ENCODE assay signal across 19 mouse cellular contexts in the genomic region with DNA sequence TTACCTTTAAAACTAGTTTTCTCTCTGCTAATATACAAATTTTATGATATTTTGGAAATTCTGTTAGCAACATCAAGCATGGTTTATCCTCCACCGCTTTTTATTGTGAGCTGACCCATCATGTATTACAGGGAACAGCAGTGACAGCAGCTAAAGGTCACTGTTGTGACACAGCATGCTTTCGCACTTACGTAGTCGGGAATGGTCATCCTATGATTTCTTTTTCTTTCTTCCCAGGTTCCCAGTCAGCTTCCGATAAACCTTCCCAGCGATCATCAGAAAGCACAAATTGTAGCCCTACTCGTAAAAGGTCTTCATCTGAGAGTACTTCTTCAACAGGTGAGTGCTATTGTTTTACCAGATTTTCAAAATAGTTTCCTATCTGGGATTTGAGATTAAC.
"Had no signal": no experiment of that assay in that cellular context is flagged by ENCODE, and none has a peak within 500 bp of the region (broad histone marks: within the 10 kb centered on the region; RNA-seq: fewer than 3 reads in every experiment).

No protein-coding gene starts in this region.

- H3K4me2 ChIP-seq: lung, embryonic 14.5 days; midbrain, embryonic 12.5 days; neural tube, embryonic 13.5 days; neural tube, embryonic 15.5 days had no signal

- H3K4me3 ChIP-seq: midbrain, embryonic 10.5 days; midbrain, embryonic 12.5 days; myocyte; neural tube, embryonic 13.5 days; neural tube, embryonic 15.5 days had no signal

- H3K27me3 ChIP-seq: midbrain, embryonic 12.5 days; neural tube, embryonic 13.5 days; neural tube, embryonic 15.5 days had no signal

- H3K9ac ChIP-seq: lung, embryonic 14.5 days; midbrain, embryonic 12.5 days; neural tube, embryonic 13.5 days; neural tube, embryonic 15.5 days had no signal

- ATAC-seq: midbrain, embryonic 16.5 days had no signal

- H3K27ac ChIP-seq: midbrain, embryonic 10.5 days; midbrain, embryonic 12.5 days; neural tube, embryonic 13.5 days; neural tube, embryonic 15.5 days had no signal

- DNase-seq: lung, adult 18-20 months; lung, embryonic 14.5 days; lung, postnatal 10 days; lung, postnatal 4 days; midbrain, embryonic 14.5 days; retina, postnatal 1 day; right cerebral cortex, adult 18-20 months; right cerebral cortex, postnatal 25 days; right cerebral cortex, postnatal 4 days; spleen, adult 18-20 months; thymus, adult 2 months; thymus, postnatal 25 days; thymus, postnatal 4 days had no signal

- H3K9me3 ChIP-seq: midbrain, embryonic 10.5 days; midbrain, embryonic 12.5 days; neural tube, embryonic 13.5 days; neural tube, embryonic 15.5 days had no signal

- H3K4me1 ChIP-seq: midbrain, embryonic 10.5 days; midbrain, embryonic 12.5 days; neural tube, embryonic 13.5 days; neural tube, embryonic 15.5 days had no signal
